Mouse (Mus musculus) midbrain, embryonic 14.5 days (tissue): Measurements from ENCODE around the gene Akt1s1. TPM values are rescaled to one million over a fixed set of nuclear protein-coding genes. Genes with fewer than 3 reads are reported as not detected.

Experiments used
- ATAC-seq: fragments of 200-750 bp; cut with Nextera tagmentation; 2 replicates; pipeline ENCODE4 v1.8.0; 2017; ENCODE audit warnings: moderate number of reproducible peaks, moderate library complexity; ENCODE audit not compliant: low FRiP score, low TSS enrichment
- DNase-seq: peaks from one replicate; pipeline ENCODE4 v3.0.0-alpha.2; 2015
- H3K27ac ChIP-seq: fragments of 300-500 bp; sonication (generic); replicated peaks from 2 replicates; pipeline ENCODE4 v1.5.1; 2014; ENCODE audit warnings: mild to moderate bottlenecking, low read depth, low read length, moderate library complexity
- H3K27me3 ChIP-seq: fragments of 300-500 bp; sonication (generic); 2 replicates; pipeline ENCODE4 v1.6.1; 2014; ENCODE audit warnings: low read length, control low read depth, mixed read lengths; ENCODE audit not compliant: control insufficient read depth, insufficient read depth
- H3K36me3 ChIP-seq: fragments of 300-500 bp; sonication (generic); 2 replicates; pipeline ENCODE4 v1.6.1; 2014; ENCODE audit warnings: low read length, control low read depth; ENCODE audit not compliant: control insufficient read depth, insufficient read depth
- H3K4me1 ChIP-seq: fragments of 300-500 bp; sonication (generic); 2 replicates; pipeline ENCODE4 v1.6.1; 2014; ENCODE audit warnings: mild to moderate bottlenecking, antibody characterized with exemption, low read length, control low read depth; ENCODE audit not compliant: control insufficient read depth, insufficient read depth
- H3K4me2 ChIP-seq: fragments of 300-500 bp; sonication (generic); 2 replicates; pipeline ENCODE4 v1.6.1; 2014; ENCODE audit warnings: mild to moderate bottlenecking, low read length, moderate library complexity
- H3K4me3 ChIP-seq: fragments of 300-500 bp; sonication (generic); replicated peaks from 2 replicates; pipeline ENCODE4 v1.5.1; 2014; ENCODE audit warnings: low read depth, low read length
- H3K9ac ChIP-seq: fragments of 300-500 bp; sonication (generic); replicated peaks from 2 replicates; pipeline ENCODE4 v1.6.1; 2014; ENCODE audit warnings: mild to moderate bottlenecking, low read length, moderate library complexity
- H3K9me3 ChIP-seq: fragments of 300-500 bp; sonication (generic); 2 replicates; pipeline ENCODE4 v1.6.1; 2016; ENCODE audit warnings: low read length, control low read depth, mixed read lengths; ENCODE audit not compliant: control insufficient read depth
- WGBS: fragments of 180-500 bp; shearing (Covaris S2); extraction: QIAGEN DNeasy Blood & Tissue Kit; methylation state at CpG from one replicate; pipeline ENCODE4 v1.1.7; 2014; 5-methylcytosine and 5-hydroxymethylcytosine counted together
- polyA plus RNA-seq: library from polyadenylated mRNA; unstranded; fragments of >200 nt; fragmentation: Nextera tagmentation; extraction: Ambion mirVana; gene quantifications from 2 replicates; pipeline ENCODE4 v1.2.1, GENCODE M21; 2014

The Akt1s1 gene
- polyA plus RNA-seq, 1 experiment from 2014 or later, result 61.9 TPM

DNA sequence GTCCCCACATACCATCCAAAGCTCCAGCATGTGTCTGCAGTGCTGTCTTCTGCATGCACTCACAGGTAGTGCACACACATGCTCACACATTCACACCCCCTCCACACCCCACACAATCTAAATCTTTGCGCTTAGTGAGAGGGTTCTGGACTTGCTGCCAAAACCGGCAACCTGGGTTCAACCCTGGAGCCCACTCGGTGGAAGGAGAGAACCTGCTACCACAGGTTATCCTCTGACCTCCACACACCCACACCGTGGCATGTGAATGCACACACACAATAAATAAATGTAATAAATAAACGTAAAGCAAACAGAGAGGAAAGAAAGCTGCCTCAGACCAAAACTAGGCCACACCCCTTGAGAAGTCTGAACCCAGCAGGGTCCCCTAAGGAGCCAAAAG lies 1.0 kb upstream of the Akt1s1 start:
- peak overlapping the region; percentile 48 for H3K9ac ChIP-seq
- DNase-seq (no peak), ATAC-seq (no peak)
- H3K4me2 ChIP-seq, result peak overlapping the region; percentile 83
- 82% methylated on average over 5 of the region's 5 CpGs for WGBS
- H3K27ac ChIP-seq, result peak overlapping the region; percentile 98; the same call in 1 of the 2 replicates
- H3K27me3 ChIP-seq, result no peaks in the 10 kb centered on the region
- H3K4me3 ChIP-seq, result peak overlapping the region; percentile 81
- H3K36me3 ChIP-seq, result peaks cover 50% of the 10 kb centered on the region
- no peaks in the 10 kb centered on the region for H3K9me3 ChIP-seq
- peaks cover 18% of the 10 kb centered on the region for H3K4me1 ChIP-seq

DNA sequence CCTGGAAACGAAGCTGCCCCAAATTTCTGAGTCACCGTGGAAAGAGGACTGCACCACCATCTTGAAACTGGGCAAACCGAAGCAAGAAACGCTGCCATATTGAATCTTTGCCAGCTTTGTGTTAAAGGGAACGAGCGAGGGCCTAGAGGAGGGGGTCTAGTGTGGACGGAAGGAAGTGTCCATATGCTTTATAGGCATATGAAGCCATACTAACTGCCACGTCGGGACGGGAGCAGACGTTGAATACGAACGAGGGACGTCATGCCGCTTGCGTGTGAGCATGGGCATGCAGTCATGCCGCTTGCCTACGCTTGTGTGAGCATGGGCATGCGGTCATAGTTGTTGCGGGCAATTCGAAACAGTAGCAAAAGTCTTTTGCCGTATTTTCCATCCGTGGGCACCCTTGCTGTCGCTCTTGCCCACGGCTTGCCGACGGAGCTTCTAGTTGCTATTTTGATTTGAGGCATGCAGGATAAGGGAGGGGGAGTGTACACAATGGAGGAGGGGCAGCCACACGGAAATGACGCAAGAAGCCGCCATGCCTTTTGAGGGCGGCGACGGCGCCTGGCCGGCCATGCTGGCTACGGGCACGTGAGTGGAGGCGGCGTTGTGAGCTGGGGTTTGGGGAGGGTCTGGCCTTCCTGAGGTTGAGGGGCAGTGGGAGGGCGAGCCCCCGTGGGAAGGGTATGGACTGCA lies 773 bp downstream of the Akt1s1 start:
- ATAC-seq (peak; percentile 79), DNase-seq (peak; percentile 96)
- Histone ChIP-seq H3K9me3 (no peaks in the 10 kb centered on the region), H3K36me3 (peaks cover 42% of the 10 kb centered on the region), H3K4me2 (peak overlapping the region; percentile 83), H3K27me3 (no peaks in the 10 kb centered on the region), H3K9ac (peak overlapping the region; percentile 68), H3K4me1 (peaks cover 27% of the 10 kb centered on the region), H3K4me3 (peak overlapping the region; percentile 81), H3K27ac (peak overlapping the region; percentile 98)
- WGBS, result under 1% methylated on average over 41 of the region's 41 CpGs

DNA sequence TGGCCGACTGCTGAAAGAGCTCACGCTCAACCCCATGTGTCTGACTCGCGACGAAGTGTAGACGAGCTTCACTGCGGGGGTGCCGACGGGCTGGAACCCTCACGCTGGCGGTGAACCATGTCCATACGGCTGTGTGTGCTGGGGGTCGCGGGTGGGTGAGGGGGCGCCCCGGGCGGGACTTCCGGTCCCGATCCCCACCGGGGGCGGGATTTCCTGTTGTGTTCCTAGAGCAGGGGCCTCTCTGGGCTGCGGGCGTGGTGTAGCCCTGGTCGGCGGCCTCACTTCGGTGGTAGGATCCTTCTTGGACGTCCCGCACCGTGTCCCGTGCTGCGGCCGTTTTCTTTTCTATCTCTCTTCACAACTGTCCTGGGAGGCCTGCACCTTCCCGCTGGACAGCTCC lies 1.4 kb downstream of the Akt1s1 start:
- Histone ChIP-seq H3K9me3 (no peaks in the 10 kb centered on the region), H3K27ac (peak overlapping the region; percentile 98), H3K9ac (peak overlapping the region; percentile 68), H3K27me3 (no peaks in the 10 kb centered on the region), H3K36me3 (peaks cover 36% of the 10 kb centered on the region), H3K4me3 (peak overlapping the region; percentile 81), H3K4me2 (peak overlapping the region; percentile 83), H3K4me1 (peaks cover 33% of the 10 kb centered on the region)
- peak; percentile 89 for DNase-seq
- peak; percentile 41 for ATAC-seq
- WGBS, result under 1% methylated on average over 33 of the region's 33 CpGs

DNA sequence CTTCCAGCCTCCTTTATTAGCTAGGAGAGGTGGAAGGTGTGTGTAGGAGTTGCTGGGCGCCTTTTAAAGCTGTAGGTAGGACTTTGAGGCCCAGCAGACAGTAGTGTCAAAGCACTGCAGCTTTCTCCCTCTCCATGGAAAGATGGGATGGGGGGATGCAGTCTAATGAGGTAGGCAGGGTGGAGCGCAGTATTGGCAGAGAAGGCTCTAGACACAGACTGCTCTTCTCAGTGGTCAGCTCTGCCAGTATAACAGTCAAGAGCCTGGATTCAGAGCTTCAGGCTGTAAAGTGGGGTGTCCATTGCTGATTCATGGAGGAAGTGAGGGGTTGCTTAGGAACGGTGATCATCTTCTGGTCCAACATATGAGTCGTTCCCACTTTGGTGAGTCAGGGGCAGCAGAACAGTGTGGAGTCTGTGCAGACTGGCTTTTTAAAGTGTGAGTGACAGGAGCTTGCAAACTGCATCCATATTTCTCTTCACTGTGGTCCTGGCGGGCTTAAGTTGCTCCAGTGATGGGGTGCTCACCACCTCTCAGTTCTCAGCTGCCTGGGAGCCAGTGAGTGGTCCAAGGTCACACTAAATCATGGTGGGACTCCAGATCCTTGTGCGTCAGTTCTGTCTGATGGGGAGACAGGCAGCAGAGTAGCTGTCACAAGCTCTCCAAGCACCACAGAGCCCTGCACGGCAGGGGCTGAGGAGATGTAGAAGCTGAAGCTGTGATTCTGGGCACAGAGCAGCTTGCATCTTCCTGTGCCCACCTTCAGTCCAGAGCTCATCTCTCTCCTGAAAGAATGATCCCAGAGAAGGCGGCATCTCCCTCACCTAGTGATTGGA lies 2.2 kb downstream of the Akt1s1 start:
- 80% methylated on average over 8 of the region's 8 CpGs for WGBS
- no peaks in the 10 kb centered on the region for H3K27me3 ChIP-seq
- H3K4me3 ChIP-seq, result peak overlapping the region; percentile 81
- no peak for ATAC-seq
- H3K9me3 ChIP-seq, result no peaks in the 10 kb centered on the region
- peaks cover 27% of the 10 kb centered on the region for H3K36me3 ChIP-seq
- H3K4me1 ChIP-seq, result peaks cover 35% of the 10 kb centered on the region
- peak overlapping the region; percentile 68 for H3K9ac ChIP-seq
- peak overlapping the region; percentile 83 for H3K4me2 ChIP-seq
- peak overlapping the region; percentile 98; the same call in 1 of the 2 replicates for H3K27ac ChIP-seq
- no peak for DNase-seq

DNA sequence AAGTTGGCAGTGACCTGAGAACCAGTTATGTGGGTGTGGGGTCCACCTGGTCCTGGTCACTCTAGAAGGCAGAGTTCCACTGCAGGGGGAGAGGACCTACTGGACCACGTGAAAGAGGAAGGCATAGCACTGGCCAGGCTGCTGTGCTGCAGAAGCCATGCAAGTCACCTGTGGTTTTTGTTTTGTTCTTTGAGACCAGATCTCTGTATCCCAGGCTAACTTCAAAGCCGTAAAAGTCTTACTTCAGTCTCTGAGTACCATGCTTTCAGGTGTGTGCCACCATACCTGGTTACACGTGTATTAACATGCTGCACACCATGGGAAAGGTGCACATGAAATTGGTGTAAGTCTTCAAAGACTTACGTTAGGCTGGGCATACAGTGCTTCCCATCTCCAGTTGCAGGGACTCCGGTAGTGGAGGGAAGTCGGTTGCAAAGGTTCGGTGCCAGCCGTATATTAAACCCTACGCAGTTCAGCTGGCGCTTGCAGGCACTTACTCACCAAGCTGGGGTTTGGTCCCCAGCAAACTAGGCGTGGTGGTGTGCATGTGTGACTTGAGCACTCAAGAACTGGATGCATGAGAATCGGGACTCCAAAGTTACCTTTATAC lies 2.9 kb downstream of the Akt1s1 start:
- peaks cover 20% of the 10 kb centered on the region for H3K36me3 ChIP-seq
- DNase-seq, result no peak
- no peak overlapping the region for H3K4me3 ChIP-seq
- no peak for ATAC-seq
- H3K4me1 ChIP-seq, result peaks cover 40% of the 10 kb centered on the region
- H3K4me2 ChIP-seq, result no peak overlapping the region
- H3K9me3 ChIP-seq, result no peaks in the 10 kb centered on the region
- 94% methylated on average over 12 of the region's 12 CpGs for WGBS
- H3K27me3 ChIP-seq, result no peaks in the 10 kb centered on the region
- H3K27ac ChIP-seq, result no peak overlapping the region
- H3K9ac ChIP-seq, result no peak overlapping the region

DNA sequence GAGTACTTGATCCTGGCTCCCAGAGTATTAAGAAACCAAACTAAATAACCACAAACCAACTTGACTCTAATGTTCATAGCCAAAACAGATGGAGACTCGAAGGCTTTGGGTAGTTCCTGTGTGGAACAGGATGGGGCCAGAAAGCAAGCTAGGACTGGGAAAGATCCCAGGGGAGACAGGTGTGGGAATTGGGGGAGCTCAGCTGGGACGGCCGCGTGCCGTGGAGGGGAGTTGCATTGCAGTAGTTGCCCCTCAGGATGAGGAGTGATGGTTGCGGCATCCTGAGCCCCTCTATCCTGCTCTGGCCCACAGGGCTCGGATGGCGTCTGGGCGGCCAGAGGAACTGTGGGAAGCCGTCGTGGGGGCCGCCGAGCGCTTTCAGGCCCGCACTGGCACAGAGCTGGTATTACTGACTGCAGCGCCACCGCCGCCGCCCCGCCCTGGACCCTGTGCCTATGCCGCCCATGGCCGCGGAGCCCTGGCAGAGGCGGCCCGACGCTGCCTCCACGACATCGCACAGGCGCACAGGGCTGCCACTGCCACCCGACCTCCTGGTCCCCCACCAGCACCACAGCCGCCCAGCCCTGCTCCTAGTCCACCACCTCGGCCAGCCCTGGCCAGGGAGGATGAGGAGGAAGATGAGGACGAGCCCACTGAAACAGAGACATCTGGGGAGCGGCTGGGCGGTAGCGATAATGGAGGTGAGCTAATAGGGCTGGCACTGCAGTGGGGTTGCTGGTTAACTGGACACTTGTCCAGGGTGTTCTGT lies 3.7 kb downstream of the Akt1s1 start:
- Histone ChIP-seq H3K4me2 (no peak overlapping the region), H3K36me3 (peaks cover 18% of the 10 kb centered on the region), H3K9me3 (no peaks in the 10 kb centered on the region), H3K27ac (no peak overlapping the region), H3K4me3 (no peak overlapping the region), H3K9ac (no peak overlapping the region), H3K27me3 (no peaks in the 10 kb centered on the region), H3K4me1 (peaks cover 40% of the 10 kb centered on the region)
- WGBS, result 92% methylated on average over 36 of the region's 36 CpGs
- DNase-seq (no peak), ATAC-seq (no peak)

DNA sequence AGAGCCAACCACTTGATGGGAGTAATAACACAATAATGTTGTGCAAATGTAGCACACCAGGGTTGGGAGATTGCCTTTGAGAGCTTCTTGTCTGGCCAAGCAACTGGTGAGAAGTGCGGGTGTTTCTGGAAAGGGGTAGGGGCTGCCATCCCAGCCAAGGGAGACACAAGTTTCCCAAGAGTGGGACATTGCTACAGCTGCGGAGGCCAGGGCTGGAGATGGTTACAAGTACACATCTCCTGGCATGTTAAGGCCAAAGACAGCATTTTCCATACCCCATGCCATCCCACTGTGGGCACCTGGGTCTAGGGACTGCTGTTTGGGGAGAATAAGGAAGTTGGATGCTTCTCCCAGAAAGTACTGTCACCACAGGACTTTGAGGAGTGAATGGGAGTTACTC lies 4.3 kb downstream of the Akt1s1 start:
- H3K9me3 ChIP-seq, result no peaks in the 10 kb centered on the region
- H3K4me2 ChIP-seq, result no peak overlapping the region
- peaks cover 18% of the 10 kb centered on the region for H3K36me3 ChIP-seq
- ATAC-seq (no peak), DNase-seq (no peak)
- H3K4me3 ChIP-seq, result no peak overlapping the region
- 95% methylated on average over 2 of the region's 2 CpGs for WGBS
- peaks cover 39% of the 10 kb centered on the region for H3K4me1 ChIP-seq
- no peaks in the 10 kb centered on the region for H3K27me3 ChIP-seq
- H3K27ac ChIP-seq, result no peak overlapping the region
- H3K9ac ChIP-seq, result no peak overlapping the region

DNA sequence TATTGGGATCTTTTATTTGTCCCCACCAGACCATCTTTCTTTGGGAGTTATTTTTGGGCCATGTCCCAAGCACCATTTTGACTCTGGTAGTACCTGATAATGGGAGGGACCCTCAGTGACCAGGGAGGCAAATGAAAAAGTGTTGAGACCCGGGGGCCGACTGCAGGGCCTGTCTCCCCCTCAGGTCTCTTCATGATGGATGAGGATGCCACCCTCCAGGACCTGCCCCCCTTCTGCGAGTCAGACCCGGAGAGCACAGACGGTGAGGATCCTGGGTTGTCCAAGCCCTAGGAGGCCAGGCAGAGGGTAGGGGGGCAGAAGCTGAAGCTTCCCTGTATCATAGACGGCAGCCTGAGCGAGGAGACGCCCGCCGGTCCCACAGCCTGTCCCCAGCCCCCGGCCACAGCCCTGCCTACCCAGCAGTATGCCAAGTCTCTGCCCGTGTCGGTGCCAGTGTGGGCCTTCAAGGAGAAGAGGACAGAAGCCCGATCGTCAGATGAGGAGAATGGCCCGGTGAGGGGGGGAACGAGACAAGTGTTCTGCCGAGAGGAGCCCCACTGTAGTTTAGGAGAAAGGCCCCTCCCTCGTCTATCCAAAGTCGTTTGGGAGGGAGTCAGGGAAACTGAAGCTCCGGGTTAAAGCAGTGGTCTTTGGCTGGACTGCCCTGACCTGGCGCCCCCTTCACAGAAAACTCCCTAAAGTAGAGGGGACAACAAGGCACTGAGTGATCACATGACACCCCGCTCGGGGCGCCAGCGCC lies 5.0 kb downstream of the Akt1s1 start:
- no peaks in the 10 kb centered on the region for H3K27me3 ChIP-seq
- WGBS, result 34% methylated on average over 26 of the region's 26 CpGs
- DNase-seq, result no peak

More for the DNA sequence above, 5.0 kb downstream of the Akt1s1 start:
- Histone ChIP-seq H3K27ac (peak overlapping the region; percentile 85), H3K4me1 (peaks cover 40% of the 10 kb centered on the region), H3K9me3 (no peaks in the 10 kb centered on the region), H3K9ac (peak overlapping the region; percentile 67), H3K36me3 (peaks cover 18% of the 10 kb centered on the region), H3K4me3 (peak overlapping the region; percentile 42), H3K4me2 (peak overlapping the region; percentile 72)
- no peak for ATAC-seq
